Mouse (Mus musculus) mature B cell (primary cell): ENCODE data around the gene Man1c1.

Experiments
- in situ Hi-C: fragments of 300-500 bp; cut with MboI; formaldehyde crosslinking; loops from 2 replicates; pipeline ENCODE4 v1.14.3; 2019

Man1c1 gene

GRCm38 (mm10) chr4:134549899-134550298 is 154.2 kb downstream of the Man1c1 start:
- in situ Hi-C loops = loop anchor here (5.0 kb wide), 1 partner anchor 162 kb away; no protein-coding TSS in a partner anchor

- in situ Hi-C loops = loop anchor here (5.0 kb wide), 1 partner anchor 164 kb away; no protein-coding TSS in a partner anchor
These were observed 155.7 kb downstream of the Man1c1 start for GRCm38 (mm10) chr4:134548169-134548938.

- in situ Hi-C loops = loop anchor here (5.0 kb wide), 1 partner anchor 165 kb away; no protein-coding TSS in a partner anchor
These were observed 157.0 kb downstream of the Man1c1 start for GRCm38 (mm10) chr4:134546814-134547705.

GRCm38 (mm10) chr4:134543261-134543660 is 160.8 kb downstream of the Man1c1 start:
- in situ Hi-C loops = no loop called here

GRCm38 (mm10) chr4:134542726-134543125 is 161.4 kb downstream of the Man1c1 start:
- in situ Hi-C loops = no loop called here

GRCm38 (mm10) chr4:134538997-134539580 is 165.0 kb downstream of the Man1c1 start:
- in situ Hi-C loops = no loop called here

- in situ Hi-C loops = no loop called here
These were observed 168.3 kb downstream of the Man1c1 start for GRCm38 (mm10) chr4:134535787-134536151.

- in situ Hi-C loops = no loop called here
These were observed 168.9 kb downstream of the Man1c1 start, which contains the start of gene Mtfr1l for GRCm38 (mm10) chr4:134534932-134535786. Mtfr1l (minus strand) TSS chr4:134535387.

GRCm38 (mm10) chr4:134534124-134534886 is 169.8 kb downstream of the Man1c1 start:
- in situ Hi-C loops = no loop called here

GRCm38 (mm10) chr4:134533421-134533820 is 170.7 kb downstream of the Man1c1 start:
- in situ Hi-C loops = no loop called here

GRCm38 (mm10) chr4:134532928-134533327 is 171.2 kb downstream of the Man1c1 start:
- in situ Hi-C loops = no loop called here

- in situ Hi-C loops = no loop called here
These were observed 177.9 kb downstream of the Man1c1 start for GRCm38 (mm10) chr4:134526220-134526619.

GRCm38 (mm10) chr4:134525806-134526205 is 178.3 kb downstream of the Man1c1 start:
- in situ Hi-C loops = no loop called here

- in situ Hi-C loops = no loop called here
These were observed 180.6 kb downstream of the Man1c1 start for GRCm38 (mm10) chr4:134523447-134523846.

- in situ Hi-C loops = no loop called here
These were observed 184.8 kb downstream of the Man1c1 start for GRCm38 (mm10) chr4:134519281-134519680.

- in situ Hi-C loops = no loop called here
These were observed 185.5 kb downstream of the Man1c1 start for GRCm38 (mm10) chr4:134518541-134518940.

- in situ Hi-C loops = no loop called here
These were observed 186.4 kb downstream of the Man1c1 start for GRCm38 (mm10) chr4:134517719-134518118.

GRCm38 (mm10) chr4:134516981-134517380 is 187.1 kb downstream of the Man1c1 start:
- in situ Hi-C loops = no loop called here

GRCm38 (mm10) chr4:134515614-134516013 is 188.5 kb downstream of the Man1c1 start:
- in situ Hi-C loops = no loop called here

- in situ Hi-C loops = no loop called here
These were observed 189.7 kb downstream of the Man1c1 start for GRCm38 (mm10) chr4:134514309-134514930.
